Mouse (Mus musculus) ES-Bruce4 (cell line): ENCODE data around the gene Fxyd1. TPM values are rescaled to one million over a fixed set of nuclear protein-coding genes. Genes with fewer than 3 reads are reported as not detected.
A peak's percentile ranks its signal among the peaks of the same experiment; 100 is the strongest.

ENCODE experiments used
- H3K27ac ChIP-seq: 2 replicates; pipeline ENCODE4 v1.5.1; 2012; ENCODE audit warnings: low read length, inconsistent platforms; ENCODE audit not compliant: insufficient read depth
- H3K27me3 ChIP-seq: 2 replicates; pipeline ENCODE4 v1.6.1; 2012; ENCODE audit warnings: mild to moderate bottlenecking, low read length, inconsistent platforms; ENCODE audit not compliant: control insufficient read depth, poor library complexity, insufficient read depth, severe bottlenecking
- H3K36me3 ChIP-seq: 2 replicates; pipeline ENCODE4 v1.6.1; 2012; ENCODE audit warnings: inconsistent platforms, mild to moderate bottlenecking, low read length, moderate library complexity; ENCODE audit not compliant: control insufficient read depth, poor library complexity, insufficient read depth, severe bottlenecking
- H3K4me1 ChIP-seq: one replicate; pipeline ENCODE4 v1.8.1; 2011; ENCODE audit warnings: low read length; ENCODE audit not compliant: control insufficient read depth, insufficient read depth
- H3K4me3 ChIP-seq: 2 replicates; pipeline ENCODE4 v1.5.1; 2011; ENCODE audit warnings: low read depth, mild to moderate bottlenecking, low read length
- H3K9ac ChIP-seq: 2 replicates; pipeline ENCODE4 v1.6.1; 2012; ENCODE audit warnings: low read depth, mild to moderate bottlenecking, inconsistent platforms; ENCODE audit not compliant: poor library complexity, severe bottlenecking
- H3K9me3 ChIP-seq: replicated peaks from 2 replicates; pipeline ENCODE4 v1.6.1; 2012; ENCODE audit warnings: mild to moderate bottlenecking, low read length, inconsistent platforms; ENCODE audit not compliant: control insufficient read depth, poor library complexity, insufficient read depth, severe bottlenecking
- CTCF ChIP-seq: IDR thresholded peaks from one replicate; pipeline ENCODE4 v1.8.1; 2011; ENCODE audit warnings: low read depth, low read length
- EP300 ChIP-seq: IDR thresholded peaks from 2 replicates; pipeline ENCODE4 v1.6.1; 2011; ENCODE audit warnings: low read depth, low read length; ENCODE audit not compliant: insufficient read depth
- POLR2A ChIP-seq: IDR thresholded peaks from one replicate; pipeline ENCODE4 v1.8.1; 2011; ENCODE audit warnings: low read length; ENCODE audit not compliant: insufficient read depth
- polyA plus RNA-seq: library from polyadenylated mRNA; stranded (reverse); fragments of >200 nt; gene quantifications from 2 replicates; pipeline ENCODE4 v1.2.4, GENCODE M21; 2011; ENCODE audit warnings: low read depth; ENCODE audit not compliant: missing spikeins, insufficient read depth, insufficient read length

The Fxyd1 gene
- polyA plus RNA-seq, 1 experiment = 2.1 TPM

GRCm38 (mm10) chr7:31074713-31075069 lies 17.7 kb upstream of the Fxyd1 start:
- TF ChIP-seq CTCF (no peak), EP300 (no peak), POLR2A (no peak)
- H3K4me1 ChIP-seq = peaks cover 3% of the 10 kb centered on the region
- no peak overlapping the region for H3K27ac ChIP-seq
- H3K9me3 ChIP-seq = no peaks in the 10 kb centered on the region
- no peaks in the 10 kb centered on the region for H3K36me3 ChIP-seq
- no peak overlapping the region for H3K9ac ChIP-seq
- H3K27me3 ChIP-seq = no peaks in the 10 kb centered on the region
- no peak overlapping the region for H3K4me3 ChIP-seq

GRCm38 (mm10) chr7:31074061-31074712 lies 17.2 kb upstream of the Fxyd1 start:
- Histone ChIP-seq H3K36me3 (no peaks in the 10 kb centered on the region), H3K27me3 (no peaks in the 10 kb centered on the region), H3K4me3 (no peak overlapping the region), H3K4me1 (peaks cover 3% of the 10 kb centered on the region), H3K9ac (no peak overlapping the region), H3K27ac (no peak overlapping the region), H3K9me3 (no peaks in the 10 kb centered on the region)
- TF ChIP-seq CTCF (no peak), EP300 (no peak), POLR2A (no peak)

GRCm38 (mm10) chr7:31073546-31073945 lies 16.5 kb upstream of the Fxyd1 start:
- Histone ChIP-seq H3K9ac (no peak overlapping the region), H3K4me3 (no peak overlapping the region), H3K9me3 (no peaks in the 10 kb centered on the region), H3K4me1 (peaks cover 3% of the 10 kb centered on the region), H3K27me3 (no peaks in the 10 kb centered on the region), H3K27ac (no peak overlapping the region), H3K36me3 (no peaks in the 10 kb centered on the region)
- no peak for TF ChIP-seq POLR2A
- TF ChIP-seq CTCF = no peak
- TF ChIP-seq EP300 = no peak

GRCm38 (mm10) chr7:31072326-31072725 lies 15.3 kb upstream of the Fxyd1 start:
- Histone ChIP-seq H3K9ac (no peak overlapping the region), H3K4me3 (no peak overlapping the region), H3K27ac (no peak overlapping the region), H3K27me3 (no peaks in the 10 kb centered on the region), H3K9me3 (no peaks in the 10 kb centered on the region), H3K4me1 (peaks cover 3% of the 10 kb centered on the region), H3K36me3 (no peaks in the 10 kb centered on the region)
- no peak for TF ChIP-seq CTCF
- 0 out of 2 replicates have a peak, but pooled peaks have one; percentile 32 for TF ChIP-seq EP300

- Histone ChIP-seq H3K4me3 (no peak overlapping the region), H3K9ac (no peak overlapping the region), H3K27me3 (no peaks in the 10 kb centered on the region), H3K4me1 (peaks cover 3% of the 10 kb centered on the region), H3K9me3 (no peaks in the 10 kb centered on the region), H3K36me3 (no peaks in the 10 kb centered on the region), H3K27ac (no peak overlapping the region)
- no peak for TF ChIP-seq CTCF
- no peak for TF ChIP-seq POLR2A
- TF ChIP-seq EP300 = no peak
These were observed 13.3 kb upstream of the Fxyd1 start for GRCm38 (mm10) chr7:31070324-31070723.

GRCm38 (mm10) chr7:31069491-31069890 lies 12.5 kb upstream of the Fxyd1 start:
- Histone ChIP-seq H3K4me3 (no peak overlapping the region), H3K27ac (no peak overlapping the region), H3K9ac (no peak overlapping the region), H3K9me3 (no peaks in the 10 kb centered on the region), H3K27me3 (no peaks in the 10 kb centered on the region), H3K4me1 (peaks cover 3% of the 10 kb centered on the region), H3K36me3 (no peaks in the 10 kb centered on the region)
- TF ChIP-seq POLR2A = no peak
- TF ChIP-seq CTCF = no peak
- no peak for TF ChIP-seq EP300
